Mouse (Mus musculus) heart, postnatal 0 days (tissue): Measurements from ENCODE around the gene Gapvd1. TPM values are rescaled to one million over a fixed set of nuclear protein-coding genes. Genes with fewer than 3 reads are reported as not detected.

Experiments used
- ATAC-seq: fragments of 200-750 bp; cut with Nextera tagmentation; 2 replicates; pipeline ENCODE4 v1.8.0; 2017; ENCODE audit warnings: low read depth, moderate number of reproducible peaks, moderate library complexity; ENCODE audit not compliant: insufficient read depth
- DNase-seq: peaks from one replicate; pipeline ENCODE4 v3.0.0-alpha.2; 2016; ENCODE audit warnings: low spot score
- H3K27ac ChIP-seq: fragments of 300-500 bp; sonication (generic); 2 replicates; pipeline ENCODE4 v1.5.1; 2014; ENCODE audit warnings: low read depth, mild to moderate bottlenecking
- H3K27me3 ChIP-seq: fragments of 300-500 bp; sonication (generic); 2 replicates; pipeline ENCODE4 v1.6.1; 2014; ENCODE audit warnings: low read length, mixed read lengths; ENCODE audit not compliant: control insufficient read depth, insufficient read depth
- H3K36me3 ChIP-seq: fragments of 300-500 bp; sonication (generic); replicated peaks from 2 replicates; pipeline ENCODE4 v1.6.1; 2014; ENCODE audit warnings: low read length, mixed read lengths; ENCODE audit not compliant: control insufficient read depth, insufficient read depth
- H3K4me1 ChIP-seq: fragments of 300-500 bp; sonication (generic); 2 replicates; pipeline ENCODE4 v1.6.1; 2014; ENCODE audit warnings: antibody characterized with exemption; ENCODE audit not compliant: control insufficient read depth, insufficient read depth
- H3K4me2 ChIP-seq: fragments of 300-500 bp; sonication (generic); 2 replicates; pipeline ENCODE4 v1.6.1; 2014; ENCODE audit warnings: low read depth, mild to moderate bottlenecking, low read length, moderate library complexity
- H3K4me3 ChIP-seq: fragments of 300-500 bp; sonication (generic); 2 replicates; pipeline ENCODE4 v1.5.1; 2014; ENCODE audit warnings: low read depth, low read length
- H3K9ac ChIP-seq: fragments of 300-500 bp; sonication (generic); replicated peaks from 2 replicates; pipeline ENCODE4 v1.6.1; 2014; ENCODE audit warnings: low read depth, low read length, mixed read lengths
- H3K9me3 ChIP-seq: fragments of 300-500 bp; sonication (generic); replicated peaks from 2 replicates; pipeline ENCODE4 v1.6.1; 2016; ENCODE audit warnings: low read length; ENCODE audit not compliant: control insufficient read depth
- CTCF ChIP-seq: IDR thresholded peaks from 2 replicates; pipeline ENCODE4 v1.5.1; 2016; ENCODE audit warnings: antibody characterized with exemption, control low read depth, low read depth
- EP300 ChIP-seq: IDR thresholded peaks from 2 replicates; pipeline ENCODE4 v1.6.1; 2016; ENCODE audit warnings: antibody characterized with exemption, low read depth
- WGBS: fragments of 180-500 bp; shearing (Covaris S2); extraction: QIAGEN DNeasy Blood & Tissue Kit; methylation state at CpG from one replicate; pipeline ENCODE4 v1.1.7; 2014; 5-methylcytosine and 5-hydroxymethylcytosine counted together
- polyA plus RNA-seq: library from polyadenylated mRNA; unstranded; fragments of >200 nt; fragmentation: Nextera tagmentation; extraction: Ambion mirVana; gene quantifications from 2 replicates; pipeline ENCODE4 v1.2.1, GENCODE M21; 2015
- total RNA-seq: library from RNA; depleted of rRNA; stranded (reverse); fragments of >200 nt; gene quantifications from 2 replicates; pipeline ENCODE4 v1.2.3, GENCODE M21; 2014; ENCODE audit warnings: low replicate concordance

Gapvd1 gene
- total and polyA plus RNA-seq, 2 experiments from 2014 or later: 29.7 to 43.4 TPM

GRCm38 (mm10) chr2:34739684-34740391 is 15.2 kb downstream of the Gapvd1 start:
- ATAC-seq: no peak
- peaks cover 6% of the 10 kb centered on the region; the same call in 1 of the 2 replicates for H3K4me1 ChIP-seq

GRCm38 (mm10) chr2:34737911-34738310 is 17.1 kb downstream of the Gapvd1 start:
- Histone ChIP-seq H3K4me2 (no peak overlapping the region), H3K4me3 (no peak overlapping the region), H3K9ac (no peak overlapping the region), H3K27me3 (no peaks in the 10 kb centered on the region), H3K9me3 (no peaks in the 10 kb centered on the region), H3K36me3 (no peaks in the 10 kb centered on the region), H3K4me1 (peaks cover 6% of the 10 kb centered on the region; the same call in 1 of the 2 replicates), H3K27ac (no peak overlapping the region)
- TF ChIP-seq EP300 (no peak), CTCF (no peak)
- ATAC-seq: no peak
- DNase-seq: no peak
- 72% methylated on average over 1 of the region's 1 CpGs for WGBS

More at GRCm38 (mm10) chr2:34739684-34740391, 15.2 kb downstream of the Gapvd1 start:
- Histone ChIP-seq H3K4me2 (no peak overlapping the region), H3K27me3 (no peaks in the 10 kb centered on the region), H3K27ac (no peak overlapping the region), H3K9me3 (no peaks in the 10 kb centered on the region), H3K9ac (no peak overlapping the region), H3K36me3 (peaks cover 3% of the 10 kb centered on the region; the same call in 1 of the 2 replicates), H3K4me3 (no peak overlapping the region)
- TF ChIP-seq EP300: no peak
- no peak for TF ChIP-seq CTCF
- no peak for DNase-seq
- WGBS: 65% methylated on average over 1 of the region's 1 CpGs

GRCm38 (mm10) chr2:34736626-34737025 is 18.4 kb downstream of the Gapvd1 start:
- H3K4me1 ChIP-seq: no peaks in the 10 kb centered on the region; the same call in 1 of the 2 replicates
- H3K4me2 ChIP-seq: no peak overlapping the region
- 92% methylated on average over 1 of the region's 1 CpGs for WGBS
- H3K27me3 ChIP-seq: no peaks in the 10 kb centered on the region
- TF ChIP-seq CTCF (no peak), EP300 (no peak)
- no peak overlapping the region for H3K9ac ChIP-seq
- DNase-seq (no peak), ATAC-seq (no peak)
- no peak overlapping the region for H3K4me3 ChIP-seq
- no peaks in the 10 kb centered on the region for H3K9me3 ChIP-seq
- H3K27ac ChIP-seq: no peak overlapping the region
- no peaks in the 10 kb centered on the region for H3K36me3 ChIP-seq

GRCm38 (mm10) chr2:34727045-34727728 is 27.8 kb downstream of the Gapvd1 start:
- Histone ChIP-seq H3K27me3 (no peaks in the 10 kb centered on the region), H3K27ac (no peak overlapping the region), H3K9ac (no peak overlapping the region), H3K4me3 (no peak overlapping the region), H3K4me1 (no peaks in the 10 kb centered on the region), H3K36me3 (peaks cover 49% of the 10 kb centered on the region), H3K4me2 (no peak overlapping the region), H3K9me3 (no peaks in the 10 kb centered on the region)
- WGBS: 58% methylated on average over 8 of the region's 8 CpGs
- TF ChIP-seq EP300: no peak
- no peak for TF ChIP-seq CTCF
- DNase-seq (no peak), ATAC-seq (no peak)

GRCm38 (mm10) chr2:34725269-34725668 is 29.8 kb downstream of the Gapvd1 start:
- H3K27me3 ChIP-seq: no peaks in the 10 kb centered on the region
- no peak overlapping the region for H3K9ac ChIP-seq
- no peak overlapping the region for H3K4me2 ChIP-seq
- no peak for DNase-seq
- TF ChIP-seq EP300 (no peak), CTCF (no peak)
- H3K4me3 ChIP-seq: no peak overlapping the region
- H3K36me3 ChIP-seq: peaks cover 60% of the 10 kb centered on the region
- H3K27ac ChIP-seq: no peak overlapping the region
- H3K4me1 ChIP-seq: no peaks in the 10 kb centered on the region
- WGBS: 94% methylated on average over 5 of the region's 5 CpGs
- H3K9me3 ChIP-seq: no peaks in the 10 kb centered on the region
- no peak for ATAC-seq
